Mouse (Mus musculus) fat pad, adult 2 months (tissue): ENCODE results near the gene Cdk5.

Experiments
- DNase-seq: peaks from one replicate; pipeline ENCODE4 v3.0.0-alpha.2; 2011; ENCODE audit warnings: low read depth, low spot score; ENCODE audit errors: extremely low read depth

Cdk5 gene

DNA sequence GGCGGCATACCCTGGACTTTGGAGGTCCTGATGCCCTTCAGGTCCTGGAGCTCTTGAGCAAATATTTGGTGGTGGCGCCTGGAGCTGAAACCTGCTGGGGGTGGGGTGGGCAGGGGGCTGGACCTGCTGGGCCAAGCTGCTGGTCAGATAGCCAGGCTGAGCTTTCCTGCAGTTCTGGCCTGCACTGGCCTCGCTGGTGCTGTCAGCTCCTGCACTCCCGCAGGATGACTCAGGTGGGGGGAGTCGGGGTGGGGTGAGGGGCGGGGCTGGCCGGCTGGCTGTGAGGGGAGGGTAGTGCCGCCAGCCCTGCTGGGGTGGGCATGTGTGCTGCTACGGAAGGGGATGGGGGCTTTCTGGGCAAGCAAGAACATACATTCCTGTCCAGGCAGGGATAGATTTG, 5.3 kb upstream of the Cdk5 start:
- DNase-seq = no peak

- no peak for DNase-seq
Observed at GRCm38 (mm10) chr5:24427981-24428402, 4.7 kb upstream of the Cdk5 start.

DNA sequence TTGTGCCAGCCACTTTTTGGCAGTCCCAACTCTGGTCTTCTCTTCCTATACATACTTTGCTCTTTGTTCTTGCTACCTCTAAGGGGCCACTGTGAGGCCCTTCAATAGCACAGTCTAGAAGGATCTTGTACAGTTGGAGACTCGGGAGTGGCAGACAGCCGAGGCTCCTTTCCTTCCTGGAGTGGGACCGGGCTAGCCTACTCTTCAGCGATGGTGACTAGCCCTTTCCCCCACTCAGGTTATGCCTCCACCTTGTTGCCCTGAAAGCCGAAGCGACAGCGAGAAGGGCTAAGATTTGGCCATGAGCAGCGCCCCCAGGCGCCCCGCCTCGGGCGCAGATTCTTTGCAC, 3.9 kb upstream of the Cdk5 start:
- no peak for DNase-seq

GRCm38 (mm10) chr5:24426556-24427284, 3.4 kb upstream of the Cdk5 start:
- DNase-seq = no peak

DNA sequence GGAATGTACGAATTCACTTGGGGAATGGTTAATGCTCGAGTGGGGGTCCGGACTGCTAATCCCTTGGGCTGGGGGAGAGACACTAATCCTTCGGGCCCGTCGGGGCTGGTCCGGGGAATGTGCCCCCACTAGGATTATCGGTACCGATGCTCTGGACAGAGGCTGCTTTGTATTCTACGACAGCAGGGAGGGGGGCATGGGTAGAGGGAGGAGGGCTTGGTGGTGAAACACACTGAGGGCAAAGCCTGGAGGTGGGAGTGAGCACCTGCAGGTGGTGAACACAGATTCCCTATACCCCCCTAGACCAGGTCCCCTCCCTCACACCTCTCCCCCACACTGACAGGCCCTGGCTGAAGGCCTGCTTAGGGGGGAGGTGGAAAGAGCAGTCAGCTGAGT, 2.7 kb upstream of the Cdk5 start:
- DNase-seq = no peak

- DNase-seq = no peak
Observed at GRCm38 (mm10) chr5:24425421-24426036, 2.2 kb upstream of the Cdk5 start.

GRCm38 (mm10) chr5:24424861-24425411, 1.6 kb upstream of the Cdk5 start:
- DNase-seq = no peak

DNA sequence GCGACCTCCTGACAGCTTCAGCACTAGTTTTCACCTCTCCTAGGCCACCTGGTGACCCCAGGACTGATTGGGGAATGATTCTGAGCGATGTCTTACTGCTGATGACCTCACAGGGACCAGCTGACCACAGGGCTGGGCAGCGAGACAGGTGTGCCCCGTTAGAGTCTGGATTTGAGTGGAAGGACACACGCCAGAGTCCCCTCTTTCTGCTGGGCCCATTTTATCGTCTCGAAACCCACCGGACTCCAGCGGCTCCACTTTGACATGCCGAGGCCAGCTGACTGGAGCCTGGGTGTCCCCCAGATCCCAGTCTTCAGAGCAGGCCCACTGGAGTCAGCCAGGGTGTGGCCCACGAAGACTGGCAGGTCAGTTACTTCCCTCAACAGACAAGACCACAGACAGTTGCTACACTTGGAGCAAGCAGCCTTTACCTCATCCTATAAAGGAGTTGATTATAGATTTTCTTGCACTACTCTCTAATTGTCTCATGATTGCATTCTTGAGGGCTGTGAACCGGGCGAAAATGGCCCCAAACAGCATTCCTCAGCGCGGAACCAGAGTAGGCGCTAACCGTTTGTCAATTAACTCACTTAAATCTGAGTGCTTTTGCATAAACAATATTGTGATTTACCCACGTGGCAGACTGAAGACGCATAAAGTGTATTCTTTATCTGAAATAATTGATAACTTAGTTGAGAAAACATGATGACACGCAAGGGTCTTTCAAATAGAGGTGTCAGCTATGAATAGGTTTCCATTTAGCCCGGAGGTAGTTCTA, 863 bp upstream of the Cdk5 start:
- no peak for DNase-seq

DNA sequence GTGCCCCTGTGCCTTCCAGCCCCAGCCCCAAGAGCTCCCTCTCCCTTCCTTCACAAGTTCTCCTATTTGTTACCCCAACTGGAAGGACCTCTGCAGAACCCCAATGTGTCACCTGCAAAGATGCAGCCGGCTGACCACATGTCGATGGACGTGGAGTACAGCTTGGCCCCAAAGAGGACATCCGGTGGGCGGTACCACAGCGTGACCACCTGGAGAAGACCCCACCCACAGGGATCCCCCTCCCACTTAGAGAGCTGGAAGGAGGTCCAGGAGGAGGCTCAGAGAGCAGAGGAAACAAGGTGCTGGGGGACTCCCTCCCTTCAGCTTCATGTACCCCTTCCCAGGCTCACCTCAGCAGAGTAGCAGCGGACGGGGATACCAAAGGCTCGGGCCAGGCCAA, 2.9 kb downstream of the Cdk5 start:
- no peak for DNase-seq

GRCm38 (mm10) chr5:24417587-24417986, 5.7 kb downstream of the Cdk5 start:
- DNase-seq = no peak

- no peak for DNase-seq
Observed at GRCm38 (mm10) chr5:24416222-24416736, 7.1 kb downstream of the Cdk5 start.

DNA sequence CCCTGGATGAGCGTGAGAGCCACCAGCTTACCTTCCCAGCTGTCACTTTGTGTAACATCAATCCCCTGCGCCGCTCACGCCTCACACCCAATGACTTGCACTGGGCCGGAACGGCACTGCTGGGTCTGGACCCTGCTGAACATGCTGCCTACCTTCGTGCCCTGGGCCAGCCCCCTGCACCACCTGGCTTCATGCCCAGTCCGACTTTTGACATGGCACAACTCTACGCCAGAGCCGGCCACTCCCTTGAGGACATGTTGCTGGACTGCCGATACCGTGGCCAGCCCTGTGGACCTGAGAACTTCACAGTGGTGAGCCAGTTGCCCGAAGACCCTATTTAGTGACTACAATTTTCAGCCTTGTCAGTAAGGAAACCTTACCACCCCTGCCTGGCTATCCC, 9.4 kb downstream of the Cdk5 start:
- no peak for DNase-seq

GRCm38 (mm10) chr5:24413042-24413693, 10.2 kb downstream of the Cdk5 start, which contains the start of gene Asic3:
Gene Asic3, plus strand, starts transcription at chr5:24413392.
- DNase-seq = no peak

DNA sequence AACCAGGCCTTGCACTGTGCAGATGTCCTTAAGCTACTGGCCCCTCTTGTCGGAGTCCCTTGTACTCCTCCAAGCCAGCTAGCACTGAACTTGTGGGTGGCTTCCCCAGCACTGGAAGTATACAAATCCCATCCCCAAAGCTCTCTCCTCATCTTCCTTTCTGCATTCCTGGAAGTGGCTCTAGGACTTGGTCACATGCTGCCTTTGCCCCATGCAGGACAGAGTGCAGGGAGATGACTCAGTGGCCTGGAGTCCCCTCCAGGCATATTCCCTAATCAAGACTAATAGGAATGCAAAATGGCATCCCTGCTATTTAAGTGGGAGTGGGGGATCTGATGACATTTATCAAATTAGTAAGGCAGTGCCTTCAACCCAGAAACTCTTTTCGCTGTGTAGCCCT, 11.3 kb downstream of the Cdk5 start:
- no peak for DNase-seq

GRCm38 (mm10) chr5:24409466-24409865, 13.9 kb downstream of the Cdk5 start:
- no peak for DNase-seq

DNA sequence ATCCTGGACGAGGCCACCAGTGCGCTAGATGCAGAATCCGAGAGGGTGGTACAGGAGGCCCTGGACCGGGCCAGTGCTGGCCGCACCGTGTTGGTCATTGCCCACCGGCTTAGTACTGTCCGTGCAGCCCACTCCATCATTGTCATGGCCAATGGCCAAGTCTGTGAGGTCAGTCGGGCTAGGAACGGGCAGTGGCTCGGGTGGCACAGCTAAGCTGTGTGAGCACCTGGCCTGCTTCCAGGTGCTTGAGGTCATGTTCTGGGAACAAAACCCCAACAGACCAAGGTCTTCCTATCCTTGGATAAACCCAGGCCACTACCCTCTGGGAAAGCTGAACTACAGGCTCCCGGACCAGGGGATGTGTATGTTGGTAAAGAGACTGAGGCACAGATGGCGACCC, 14.7 kb downstream of the Cdk5 start:
- no peak for DNase-seq

DNA sequence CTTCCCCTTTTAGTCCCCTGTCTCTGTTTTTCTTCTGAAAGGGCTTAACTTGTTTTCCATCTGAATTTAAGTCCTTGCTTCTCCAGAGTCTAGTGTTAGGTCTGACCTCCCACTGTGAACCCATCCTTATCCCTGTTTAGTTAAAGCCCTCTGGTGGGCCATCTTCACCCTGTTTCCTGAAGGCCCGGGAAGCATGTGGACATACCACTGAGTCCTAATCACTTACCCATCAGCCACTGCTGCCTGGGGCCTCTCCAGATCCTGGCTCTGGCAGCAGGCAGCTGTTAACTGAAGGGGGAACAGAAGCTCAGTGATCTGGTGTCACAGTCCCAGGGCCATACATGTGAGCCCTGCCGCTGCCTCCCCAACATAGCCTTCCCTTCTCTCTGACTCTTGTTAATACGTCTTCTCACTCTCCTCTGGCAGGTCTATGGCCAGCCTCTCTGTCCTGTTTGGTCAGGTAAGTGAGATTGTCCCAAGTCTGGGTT, 17.9 kb downstream of the Cdk5 start:
- no peak for DNase-seq

- DNase-seq = no peak
Observed at GRCm38 (mm10) chr5:24404594-24405360, 18.6 kb downstream of the Cdk5 start.

- no peak for DNase-seq
Observed at GRCm38 (mm10) chr5:24401969-24402368, 21.4 kb downstream of the Cdk5 start.

GRCm38 (mm10) chr5:24400911-24401605, 22.3 kb downstream of the Cdk5 start:
- DNase-seq = no peak
